Mouse (Mus musculus) monocyte, adult 2 months (primary cell): ENCODE data around the gene Nrip1.
"Not testable (repeated sequence)": the region's sequence is repeated elsewhere in the genome, so short reads cannot be mapped to it uniquely, and the experiment has no call there.

Source experiments
- DNase-seq, 2 experiments: peaks; one replicate each; pipeline ENCODE4 v3.0.0; 2022; ENCODE audit warnings: low spot score in 2 of 2, low read depth in 1 of 2

The Nrip1 gene

DNA sequence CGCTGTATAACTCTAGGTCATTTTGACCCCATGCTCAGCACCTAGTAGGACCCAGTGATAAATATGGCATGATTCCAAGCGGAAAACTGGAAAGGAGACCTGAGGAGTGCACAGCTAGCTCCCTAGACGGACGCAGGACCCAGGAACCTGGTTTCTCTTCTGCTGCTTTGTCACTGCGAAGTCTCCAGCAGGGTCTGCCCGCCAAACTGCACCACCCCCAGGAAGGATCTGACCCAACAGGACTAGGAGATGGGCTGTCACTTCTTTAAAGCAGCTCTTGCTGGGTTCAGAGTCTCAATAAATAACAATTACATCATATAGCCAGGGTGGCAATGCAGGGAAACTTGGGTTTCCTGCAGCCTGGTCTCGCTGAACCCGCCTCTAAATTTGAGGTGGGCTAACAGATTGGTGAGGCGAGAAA lies at the start of gene Nrip1:
Nrip1 (minus strand) TSS at position 157 of the 421 bp plus-strand sequence.
- DNase-seq: no peak

DNA sequence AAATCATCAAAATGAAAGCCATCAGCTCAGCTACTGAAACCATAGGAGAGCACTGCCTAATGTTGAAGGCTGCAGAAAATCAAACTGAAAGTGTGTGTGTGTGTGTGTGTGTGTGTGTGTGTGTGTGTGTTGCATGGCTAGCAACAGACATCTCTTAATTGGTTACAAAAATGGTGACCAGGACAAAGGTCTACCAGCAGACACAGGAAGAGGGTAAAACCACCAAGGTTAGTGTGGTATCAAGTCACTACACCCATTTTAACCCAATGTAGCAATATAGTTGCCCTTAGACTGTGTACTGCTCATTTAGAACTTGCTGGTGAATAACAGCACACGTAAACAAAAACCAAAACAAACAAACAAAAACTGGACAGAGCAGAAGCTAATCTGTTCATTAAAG lies 48.9 kb upstream of the Nrip1 start:
- no peak for DNase-seq

DNA sequence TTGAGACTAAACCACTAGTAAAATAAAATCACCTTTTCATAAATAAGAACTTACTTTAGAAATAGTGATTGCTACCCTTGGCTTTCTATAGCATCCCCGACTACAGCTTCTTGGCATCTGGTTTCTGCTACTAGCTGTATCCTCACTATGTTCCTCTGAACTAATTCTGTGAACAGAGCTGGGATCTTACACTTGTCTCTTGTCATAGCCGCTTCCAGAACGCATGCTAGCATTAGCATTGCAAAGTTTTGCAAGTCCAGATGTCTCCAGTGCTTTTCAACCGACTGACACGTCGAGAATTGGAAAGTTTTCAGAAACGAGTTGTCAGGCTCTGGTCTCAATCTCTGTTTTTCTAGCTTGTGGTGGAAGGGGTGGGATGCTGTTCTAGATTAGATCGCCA lies 46.2 kb upstream of the Nrip1 start:
- DNase-seq: no peak

DNA sequence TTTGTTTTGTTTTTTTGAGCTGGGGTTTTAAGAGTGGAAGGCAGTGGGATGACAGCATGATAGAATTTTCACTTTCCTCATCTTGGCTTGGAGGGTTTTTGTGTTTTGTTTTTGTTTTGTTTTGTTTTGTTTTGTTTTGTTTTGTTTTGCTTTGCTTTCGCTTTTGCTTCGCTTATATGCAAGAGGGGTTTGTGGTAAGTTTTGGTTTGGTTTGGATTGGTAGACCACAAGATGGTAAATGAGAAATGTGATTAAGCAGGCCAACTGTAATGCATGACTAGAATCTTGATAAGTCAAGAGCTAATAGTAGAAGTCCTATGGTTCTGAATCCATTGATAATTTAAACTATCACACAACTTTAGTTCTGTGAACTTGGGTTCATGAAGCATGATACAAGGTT lies 42.9 kb upstream of the Nrip1 start:
- DNase-seq: no peak

DNA sequence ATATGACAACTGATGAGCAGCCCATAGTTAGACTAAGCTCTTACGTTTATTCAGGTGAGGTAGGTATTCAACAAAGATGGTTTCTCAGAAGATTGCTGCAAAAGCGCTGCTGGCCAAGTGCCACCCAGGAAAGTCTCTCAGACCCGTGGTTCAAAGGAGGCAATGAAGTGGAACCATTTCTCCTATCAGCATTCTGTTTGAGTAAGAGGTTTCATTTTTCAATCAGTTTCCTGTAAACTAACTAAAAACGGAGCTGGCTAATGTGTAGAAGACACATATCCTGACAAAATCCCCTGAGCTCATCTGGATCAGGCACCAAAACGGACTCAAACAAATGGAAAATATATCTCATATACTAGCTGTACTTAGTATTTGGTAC lies 42.4 kb upstream of the Nrip1 start:
- no peak for DNase-seq

DNA sequence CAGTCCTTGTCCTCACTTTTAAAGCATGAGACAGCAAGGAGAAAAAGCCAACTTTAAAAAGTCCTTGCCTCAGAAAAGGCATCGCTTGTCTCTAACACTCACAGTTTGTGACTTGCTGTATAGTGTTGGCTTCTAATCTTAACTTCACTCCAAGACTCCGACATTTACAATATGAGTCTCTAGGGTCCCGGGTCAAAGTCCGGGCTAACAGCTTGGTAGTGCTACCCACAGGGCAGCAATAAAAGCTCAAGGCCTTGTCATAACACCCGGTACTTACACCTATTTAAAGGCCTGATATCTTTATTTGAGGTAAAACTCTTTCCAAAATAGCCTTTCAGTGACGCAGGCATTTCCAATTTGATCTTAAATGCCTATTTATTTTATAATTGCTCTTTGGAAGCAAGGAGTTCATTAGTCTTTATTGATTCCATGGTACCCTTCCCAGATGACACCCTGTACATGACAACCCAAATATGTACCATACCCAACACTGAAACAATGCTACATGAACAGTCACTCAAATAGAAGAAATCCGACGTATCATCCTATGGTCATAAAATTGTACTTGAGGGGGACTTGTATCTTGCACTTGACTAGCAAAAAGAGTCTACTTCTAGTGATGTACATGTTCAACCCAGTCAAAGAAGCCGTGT lies 41.9 kb upstream of the Nrip1 start:
- no peak for DNase-seq

DNA sequence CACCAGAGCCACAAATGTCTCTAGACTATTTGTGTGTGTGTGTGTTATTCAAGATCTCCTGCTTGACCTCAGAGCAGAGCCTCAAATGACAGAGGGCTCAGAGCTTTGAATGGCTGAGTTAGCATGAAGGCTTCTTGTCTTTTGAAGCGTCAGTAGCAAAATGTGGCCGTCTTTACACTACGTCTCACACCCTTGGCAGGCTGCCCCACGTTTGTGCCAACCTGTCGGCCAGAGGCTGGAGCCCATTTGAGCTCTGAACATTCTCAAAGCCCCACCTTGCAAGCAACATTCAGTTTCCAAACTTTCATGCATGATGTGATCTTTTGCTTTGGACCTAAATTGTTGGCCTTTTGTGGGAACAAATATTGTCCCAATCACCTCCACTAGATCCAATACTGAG lies 40.9 kb upstream of the Nrip1 start:
- DNase-seq: no peak

DNA sequence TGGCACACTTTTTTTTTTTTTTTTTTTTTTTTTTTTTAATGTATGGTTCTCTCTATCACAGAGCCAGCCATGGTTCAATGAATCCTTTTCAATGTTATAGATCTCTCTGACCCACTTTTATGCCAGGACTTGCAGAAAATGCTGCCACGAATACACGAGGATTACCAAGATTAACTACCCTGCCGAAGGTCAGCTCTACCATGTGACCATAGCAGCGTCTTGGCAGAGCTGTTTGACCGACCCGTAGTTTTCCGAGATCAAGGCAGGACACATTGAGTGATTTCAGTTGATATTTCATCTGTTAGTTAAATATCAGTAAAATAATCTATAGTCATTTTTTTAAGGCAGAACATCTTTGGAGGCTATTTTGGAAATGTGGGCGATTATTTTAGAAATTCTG lies 40.0 kb upstream of the Nrip1 start:
- no peak for DNase-seq

DNA sequence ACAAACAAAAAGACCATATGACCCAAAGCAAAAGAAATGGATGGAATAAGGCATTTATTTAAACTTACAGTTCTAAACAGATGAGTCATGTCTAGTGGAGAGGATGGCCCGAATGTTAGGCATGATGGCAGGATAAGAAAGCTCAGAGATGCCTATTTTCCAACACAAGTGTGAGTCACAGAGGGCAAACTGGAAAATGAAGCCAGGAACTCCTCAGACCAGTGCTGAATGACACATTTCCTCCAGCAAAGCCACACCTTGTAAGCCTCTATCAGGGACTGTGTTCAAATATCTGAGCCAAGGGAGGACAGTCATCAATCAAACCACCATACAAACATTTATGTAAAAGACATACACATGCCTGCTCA lies 35.7 kb upstream of the Nrip1 start:
- no peak for DNase-seq

DNA sequence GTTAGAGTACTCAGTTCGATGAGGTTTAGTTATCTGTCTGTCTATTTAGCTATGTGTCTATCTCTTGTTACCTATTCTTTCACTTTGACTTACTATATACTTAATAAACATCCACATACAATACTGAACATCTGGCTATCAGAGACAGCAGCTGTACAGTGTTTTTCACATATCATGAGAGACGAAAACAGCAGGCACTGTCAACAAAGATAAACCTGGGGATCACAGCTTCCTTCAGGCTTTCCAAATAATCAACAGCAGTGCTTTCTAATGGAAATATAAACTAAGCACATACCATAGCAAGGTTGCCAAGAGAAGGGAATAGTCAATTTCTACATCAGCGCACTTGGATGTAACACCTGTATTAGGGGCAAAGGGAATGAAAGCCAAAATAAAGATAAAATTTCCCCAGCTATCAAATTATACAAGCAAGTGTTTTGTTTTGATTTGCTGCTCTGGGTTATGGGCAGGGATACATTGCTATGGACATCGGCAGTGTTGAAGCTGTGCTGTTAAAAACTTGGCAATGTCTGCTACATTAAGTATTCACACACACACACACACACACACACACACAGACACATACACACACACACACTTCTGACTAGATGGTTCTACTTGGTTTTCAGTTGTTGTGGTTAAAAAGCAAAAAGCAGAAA lies 35.2 kb upstream of the Nrip1 start:
- DNase-seq: no peak

DNA sequence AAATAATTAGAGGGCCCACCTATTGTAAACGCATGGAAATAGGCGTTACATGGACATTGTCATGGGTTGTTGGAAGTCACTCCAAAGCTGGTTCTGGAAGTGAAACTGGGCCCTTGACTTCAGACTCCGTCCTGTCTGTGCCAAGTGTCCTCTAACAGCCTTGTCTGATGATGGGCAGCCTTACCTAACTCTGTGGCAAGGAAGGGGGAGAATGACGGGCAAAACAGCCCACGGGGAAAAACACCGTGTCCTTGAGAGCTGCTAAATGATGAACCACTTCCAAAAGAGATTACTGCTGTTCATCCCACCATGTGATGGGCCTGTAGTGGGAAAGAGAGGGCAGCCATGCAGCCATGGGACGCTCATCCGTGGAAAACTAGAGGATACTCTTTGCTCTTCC lies 34.6 kb upstream of the Nrip1 start:
- no peak for DNase-seq

DNA sequence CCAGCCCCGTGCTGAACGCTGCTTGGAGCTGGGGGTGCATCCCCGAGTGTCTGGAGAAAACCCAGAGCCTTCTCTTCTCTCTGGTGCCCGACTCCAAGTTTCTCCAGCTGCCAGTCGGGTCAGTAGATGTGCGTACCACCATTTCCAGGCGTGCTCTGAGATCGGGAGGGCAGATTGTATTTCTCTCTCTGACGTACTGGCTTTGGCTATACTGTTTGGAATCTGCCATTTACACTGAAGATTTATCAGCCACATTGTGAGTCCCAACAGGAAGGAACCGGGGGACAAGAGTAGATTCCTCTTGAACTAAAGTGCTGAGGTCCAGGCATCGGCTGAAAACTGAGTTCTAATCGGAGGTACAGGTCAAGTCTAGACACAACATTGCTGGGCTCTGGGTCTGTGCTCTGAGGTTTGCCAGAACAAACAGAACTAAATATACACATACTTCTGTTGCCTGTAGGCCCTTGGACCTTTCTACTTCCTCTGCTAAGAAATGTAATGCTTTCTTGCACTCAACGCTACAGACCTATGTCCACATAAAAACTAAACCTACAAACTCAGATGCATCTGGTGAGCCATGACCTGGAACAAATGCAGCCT lies 33.8 kb upstream of the Nrip1 start:
- DNase-seq: no peak

DNA sequence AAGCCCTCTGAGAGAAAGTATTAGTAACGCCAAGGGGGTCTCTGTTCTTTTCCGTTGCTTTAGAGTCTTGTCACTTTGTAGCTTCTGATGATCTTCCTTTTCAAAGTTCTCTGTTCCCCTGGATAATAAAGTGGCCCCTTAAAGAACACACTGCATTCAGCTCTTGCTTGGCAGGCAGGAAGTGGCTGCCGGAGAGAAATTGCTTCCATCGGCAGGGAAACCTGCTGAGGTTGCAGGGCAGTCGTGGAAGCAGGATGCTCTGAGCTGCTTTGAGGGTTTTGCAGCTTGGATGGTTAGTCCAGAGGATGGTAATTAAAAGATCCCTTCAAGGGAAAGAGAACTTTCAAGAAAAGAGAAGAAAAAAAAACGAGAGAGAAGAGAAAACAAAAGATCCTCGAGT lies 33.3 kb upstream of the Nrip1 start:
- no peak for DNase-seq

DNA sequence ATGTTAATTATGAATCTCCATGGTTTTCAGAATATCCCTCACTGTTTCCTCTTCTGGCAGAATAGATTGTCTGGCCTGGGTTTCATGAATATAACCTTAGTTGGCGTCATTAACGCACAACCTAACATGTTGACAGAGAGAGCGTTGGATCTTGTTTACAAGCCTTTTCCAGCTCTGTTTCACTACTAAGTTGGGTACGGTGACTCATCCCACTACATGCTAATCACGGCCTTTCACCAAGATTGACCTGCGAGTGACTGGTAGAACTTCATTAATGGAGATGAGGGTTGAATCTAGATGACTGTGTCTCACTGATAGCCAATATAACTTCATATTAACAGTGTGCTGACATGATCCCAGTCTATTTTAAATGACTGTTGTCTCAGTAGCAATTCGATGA lies 32.7 kb upstream of the Nrip1 start:
- DNase-seq: no peak

DNA sequence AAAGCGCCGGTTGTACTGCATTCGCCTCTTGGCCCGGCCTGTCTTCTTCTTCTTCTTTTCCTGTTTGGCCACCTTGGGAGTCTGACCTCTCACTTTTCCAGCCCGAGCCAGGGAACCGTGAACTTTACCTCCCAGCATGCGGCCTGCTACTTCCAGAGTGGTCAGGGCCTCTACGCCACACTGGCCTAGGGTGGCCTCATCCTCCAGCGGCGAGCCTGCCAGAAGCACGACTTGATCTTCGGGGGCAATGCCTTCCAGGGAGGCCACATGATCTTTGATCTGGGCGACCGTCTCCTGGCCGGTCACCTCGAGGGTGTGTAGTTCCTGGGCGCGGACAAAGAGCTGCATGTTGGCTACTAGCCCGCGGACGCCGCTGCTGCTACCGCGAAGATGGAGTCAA lies 29.7 kb upstream of the Nrip1 start:
- DNase-seq: not testable (repeated sequence)

DNA sequence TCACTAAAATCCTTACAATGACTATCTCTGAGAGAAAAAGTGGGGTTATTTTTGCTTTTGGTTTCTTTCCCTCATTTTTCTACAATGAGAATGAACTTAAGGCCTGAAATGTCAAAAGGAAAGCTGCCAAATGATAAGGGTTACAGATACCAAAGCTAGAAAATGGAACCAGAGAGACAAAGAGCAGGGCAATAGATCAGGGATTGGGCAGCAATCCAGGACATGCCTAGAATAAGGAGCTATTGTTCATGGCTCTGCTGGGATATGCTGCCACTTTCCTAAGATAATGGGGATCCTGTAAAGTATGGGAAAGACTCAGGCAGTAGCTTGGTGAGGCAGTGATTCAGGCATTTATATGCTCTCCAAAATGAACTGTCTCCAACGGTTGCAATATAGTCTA lies 22.9 kb upstream of the Nrip1 start:
- no peak for DNase-seq

DNA sequence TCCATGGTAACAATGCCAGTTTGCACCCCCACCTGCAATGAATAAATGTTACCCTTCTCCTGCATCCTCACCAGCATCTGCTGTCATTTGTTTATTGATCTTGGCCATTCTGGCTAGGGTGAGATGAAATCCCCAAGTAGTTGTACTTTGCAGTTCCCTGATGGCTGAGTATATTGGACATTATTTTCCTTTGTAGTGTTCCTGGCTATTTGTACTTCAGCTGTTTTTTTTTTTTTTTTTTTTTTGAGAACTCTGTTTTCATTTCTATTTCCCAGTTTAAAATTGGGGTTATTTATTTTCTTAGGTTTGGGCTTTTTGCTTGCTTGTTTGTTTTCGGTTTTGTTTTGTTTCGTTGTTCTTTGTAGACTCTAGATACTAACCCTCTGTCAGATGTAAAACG lies 19.6 kb upstream of the Nrip1 start:
- no peak for DNase-seq

DNA sequence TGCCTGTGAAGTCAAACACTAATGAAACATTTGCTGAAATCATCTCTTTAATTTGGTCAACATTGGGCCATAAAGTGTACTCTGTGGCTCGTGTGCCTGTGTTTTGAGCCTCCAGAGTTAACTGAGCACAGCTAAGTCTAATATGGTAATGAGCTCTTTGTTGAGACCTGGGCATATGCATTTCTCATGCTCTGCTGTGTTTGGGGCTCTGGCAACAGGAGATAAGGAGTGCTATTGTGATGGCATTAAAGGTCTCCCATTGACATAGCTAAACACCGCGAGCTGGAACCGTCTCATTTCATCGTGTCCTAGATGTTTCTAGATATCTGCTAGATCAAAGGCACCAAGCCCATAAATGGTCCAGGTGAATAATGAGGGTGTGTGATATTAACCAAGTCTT lies 12.9 kb upstream of the Nrip1 start:
- no peak for DNase-seq

DNA sequence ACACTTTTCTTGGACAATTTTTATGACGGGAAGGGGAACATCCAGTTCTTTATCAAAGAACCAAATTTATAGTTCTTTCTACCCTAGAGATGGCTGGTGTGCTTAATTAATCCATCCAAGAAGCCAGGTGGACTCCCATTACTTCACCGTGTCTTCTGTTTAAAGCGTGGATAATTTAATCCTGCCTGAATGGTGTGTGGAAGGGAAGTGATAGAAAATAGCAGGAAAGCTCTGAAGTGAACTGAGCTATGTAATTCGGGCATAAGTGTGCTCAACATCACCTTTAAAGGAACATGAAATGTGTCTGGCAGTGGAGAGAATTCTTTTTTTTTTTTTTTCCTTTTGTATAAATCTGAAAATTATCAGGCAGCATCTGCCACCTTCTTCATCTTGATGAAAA lies 12.4 kb upstream of the Nrip1 start:
- DNase-seq: no peak

DNA sequence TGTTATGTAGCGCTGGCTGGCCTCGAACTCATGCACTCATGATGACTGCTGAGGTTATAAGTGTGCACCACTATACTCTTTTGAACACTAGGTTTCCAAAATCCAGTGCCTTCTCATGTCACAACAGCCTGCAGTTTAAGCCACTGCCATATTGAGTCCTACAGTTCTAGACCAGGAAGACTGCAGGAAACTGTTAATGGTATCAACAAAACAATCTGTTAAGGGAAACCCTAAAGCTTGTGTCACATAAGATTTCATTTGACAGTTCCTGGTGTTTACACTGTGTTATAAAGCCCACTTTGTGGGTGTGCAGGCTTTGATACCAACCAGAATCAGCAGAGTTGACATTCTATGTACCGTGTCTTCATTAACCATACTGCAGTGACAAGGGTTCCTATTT lies 3.6 kb upstream of the Nrip1 start:
- no peak for DNase-seq

DNA sequence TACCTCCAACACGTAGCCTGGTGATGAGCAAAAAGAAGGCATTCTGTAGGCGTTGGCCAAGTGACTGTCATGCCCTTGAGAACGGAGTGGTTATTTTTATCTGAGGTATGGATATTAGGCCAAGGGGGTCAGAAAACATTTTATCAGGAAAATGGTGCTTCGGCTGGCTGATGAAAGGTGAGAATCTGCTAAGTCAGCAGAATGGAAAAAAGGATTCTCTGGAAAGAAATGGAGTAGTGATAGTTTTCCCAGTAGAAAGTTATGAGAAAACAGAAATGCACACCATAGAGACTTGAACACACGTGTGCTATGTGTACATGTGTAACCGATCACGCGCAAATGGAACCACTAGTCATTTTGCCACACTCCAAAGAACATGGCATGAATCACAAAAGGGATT lies 3.0 kb upstream of the Nrip1 start:
- DNase-seq: no peak

DNA sequence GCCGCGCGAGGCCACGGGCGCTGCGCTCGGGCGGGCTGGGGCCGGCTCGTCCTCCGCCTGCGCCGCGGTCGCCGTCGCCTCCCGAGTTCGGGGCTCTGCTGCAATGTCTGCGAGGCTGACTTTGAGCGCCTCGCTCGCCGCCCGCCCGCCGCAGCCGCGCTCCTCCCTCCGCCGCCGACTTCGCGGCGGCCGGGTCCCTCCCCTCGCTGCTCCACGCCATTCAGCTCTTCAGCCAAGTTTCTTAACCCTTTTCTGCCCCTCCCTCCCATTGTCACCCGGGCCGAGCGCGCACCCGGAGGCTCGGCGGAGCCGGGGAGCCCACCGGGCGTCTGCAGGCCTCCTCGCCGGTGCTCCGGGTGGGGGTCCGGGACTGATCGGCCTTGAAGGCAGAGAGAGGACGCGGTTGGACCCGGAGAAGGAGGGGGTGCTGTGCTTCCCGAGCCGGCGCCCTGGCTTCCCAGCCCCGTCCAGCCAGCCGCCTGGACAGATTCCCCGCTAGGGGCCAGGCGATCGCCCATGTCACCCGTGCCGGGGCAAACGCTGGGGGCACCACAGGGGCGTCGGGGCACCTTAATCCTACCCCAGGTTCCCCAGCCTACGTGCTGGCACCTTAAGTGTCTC lies 576 bp downstream of the Nrip1 start:
- DNase-seq: peak; percentile 44 to 62
